Mouse (Mus musculus) hematopoietic stem cell, adult 5-6 weeks (primary cell): ENCODE results near the gene Mis12. TPM values are rescaled to one million over a fixed set of nuclear protein-coding genes. Genes with fewer than 3 reads are reported as not detected.

Experiments used
- ATAC-seq, 2 experiments: fragments of 125-278 bp in 1 of 2; replicated peaks in 1 of 2; 2 replicates each; pipeline ENCODE4 v1.8.0; 2016 to 2017; ENCODE audit warnings: inconsistent platforms in 2 of 2, mild to moderate bottlenecking in 2 of 2, moderate number of reproducible peaks in 2 of 2, low read depth in 1 of 2, moderate TSS enrichment in 1 of 2; ENCODE audit not compliant: low FRiP score in 2 of 2, poor library complexity in 2 of 2, severe bottlenecking in 2 of 2, insufficient read depth in 1 of 2, low TSS enrichment in 1 of 2
- total RNA-seq: library from RNA; stranded (forward); fragments of 172-1452, 232-1000 nt; gene quantifications from 2 replicates; pipeline ENCODE4 v1.2.3, GENCODE M21; 2017

Mis12 gene
- total RNA-seq, 1 experiment from 2014 or later, result 38.1 TPM

- no peak for ATAC-seq
Measured at GRCm38 (mm10) chr11:71007026-71007425, 12.4 kb upstream of the Mis12 start.

GRCm38 (mm10) chr11:71007831-71008230 lies 11.6 kb upstream of the Mis12 start:
- no peak for ATAC-seq

- no peak for ATAC-seq
Measured at GRCm38 (mm10) chr11:71008321-71008720, 11.1 kb upstream of the Mis12 start.

GRCm38 (mm10) chr11:71012743-71013142 lies 6.7 kb upstream of the Mis12 start:
- no peak for ATAC-seq

- ATAC-seq, result no peak
Measured at GRCm38 (mm10) chr11:71017051-71017450, 2.4 kb upstream of the Mis12 start.

GRCm38 (mm10) chr11:71018416-71019200 lies 803 bp upstream of the Mis12 start:
- ATAC-seq, result no peak

GRCm38 (mm10) chr11:71028280-71028679 lies 8.9 kb downstream of the Mis12 start:
- no peak for ATAC-seq

- ATAC-seq, result no peak
Measured at GRCm38 (mm10) chr11:71029403-71030118, 10.2 kb downstream of the Mis12 start.

- ATAC-seq, result no peak
Measured at GRCm38 (mm10) chr11:71032070-71032469, 12.7 kb downstream of the Mis12 start.

- no peak for ATAC-seq
Measured at GRCm38 (mm10) chr11:71032491-71033162, 13.2 kb downstream of the Mis12 start.

GRCm38 (mm10) chr11:71033163-71033761 lies 13.9 kb downstream of the Mis12 start, which contains the start of gene 6330403K07Rik:
Gene 6330403K07Rik, minus strand, starts transcription at chr11:71033513.
- 0 out of 4 replicates have a peak, but pooled peaks of 1 of the 2 experiments have one; percentile 25 for ATAC-seq

- no peak for ATAC-seq
Measured at GRCm38 (mm10) chr11:71039526-71040298, 20.3 kb downstream of the Mis12 start.

- ATAC-seq, result no peak
Measured at GRCm38 (mm10) chr11:71052554-71052953, 33.1 kb downstream of the Mis12 start.

GRCm38 (mm10) chr11:71076342-71076741 lies 56.9 kb downstream of the Mis12 start:
- no peak for ATAC-seq
